Mouse (Mus musculus): ENCODE data around the gene Mctp1. TPM values are rescaled to one million over a fixed set of nuclear protein-coding genes. Genes with fewer than 3 reads are reported as not detected.

Mctp1 gene
- polyA plus RNA-seq, 1 experiment = 0.44 TPM

DNA sequence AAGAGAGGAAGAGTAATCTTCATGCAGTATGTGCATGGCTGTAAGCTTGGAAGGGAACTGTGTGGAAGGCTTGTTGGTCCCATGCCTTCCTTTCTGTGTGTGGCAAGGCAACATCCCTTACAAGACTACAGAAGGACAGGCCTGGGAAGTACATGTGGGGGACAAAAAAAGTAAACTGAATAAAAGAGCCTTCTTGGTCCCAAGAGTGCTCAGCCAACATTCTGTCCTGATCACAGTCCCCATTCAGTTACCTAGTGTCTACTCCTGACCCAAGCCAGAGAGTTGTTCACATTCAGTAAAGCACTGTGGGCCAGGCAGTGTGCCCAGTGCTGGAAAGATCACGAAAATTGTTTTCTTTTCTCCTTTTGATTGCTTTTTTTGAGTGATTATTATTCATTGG, 415.3 kb downstream of the Mctp1 start:
- H3K4me1 ChIP-seq (ENCODE audit: control insufficient read depth, insufficient read depth, low read length) = no peaks in the 10 kb centered on the region
- no peaks in the 10 kb centered on the region for H3K36me3 ChIP-seq (ENCODE audit: control insufficient read depth, insufficient read depth, low read length)
- no peaks in the 10 kb centered on the region for H3K27me3 ChIP-seq (ENCODE audit: control insufficient read depth, insufficient read depth, low read length)
- H3K4me3 ChIP-seq (ENCODE audit: control insufficient read depth, low read depth, low read length) = no peak overlapping the region
- H3K27ac ChIP-seq (ENCODE audit: control insufficient read depth, insufficient read depth, low read depth, low read length) = no peak overlapping the region
- TF ChIP-seq POLR2A (IDR thresholded peaks at IDR 0.05; ENCODE audit: control insufficient read depth, low read depth, low read length) (no peak), CTCF (IDR thresholded peaks at IDR 0.05; ENCODE audit: control insufficient read depth, insufficient read depth, insufficient replicate concordance, low read depth, low read length) (no peak)

DNA sequence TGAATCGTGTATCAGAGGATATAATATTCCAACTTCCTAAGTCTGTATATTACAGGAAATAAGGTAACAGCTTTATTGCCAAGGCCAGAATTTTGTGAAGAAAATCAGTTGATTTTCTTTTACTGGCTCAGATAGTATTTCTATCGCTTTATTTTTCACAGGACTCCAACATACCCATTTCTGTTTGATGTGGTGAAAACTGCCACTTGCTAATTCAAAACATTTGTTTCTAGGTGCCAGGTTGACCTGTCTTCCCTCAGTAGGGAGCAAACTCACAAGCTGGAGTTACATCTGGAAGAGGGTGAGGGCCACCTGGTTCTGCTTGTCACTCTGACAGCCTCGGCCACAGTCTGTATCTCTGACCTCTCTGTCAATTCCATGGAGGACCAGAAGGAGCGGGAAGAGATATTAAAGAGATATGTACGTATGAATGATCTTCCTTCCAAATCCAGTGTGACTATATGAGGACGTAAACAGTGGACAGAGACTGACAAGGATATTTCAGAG, 416.8 kb downstream of the Mctp1 start:
- Histone ChIP-seq H3K27ac (ENCODE audit: control insufficient read depth, insufficient read depth, low read depth, low read length) (no peak overlapping the region), H3K27me3 (ENCODE audit: control insufficient read depth, insufficient read depth, low read length) (no peaks in the 10 kb centered on the region), H3K4me1 (ENCODE audit: control insufficient read depth, insufficient read depth, low read length) (no peaks in the 10 kb centered on the region), H3K4me3 (ENCODE audit: control insufficient read depth, low read depth, low read length) (no peak overlapping the region), H3K36me3 (ENCODE audit: control insufficient read depth, insufficient read depth, low read length) (no peaks in the 10 kb centered on the region)
- TF ChIP-seq POLR2A (IDR thresholded peaks at IDR 0.05; ENCODE audit: control insufficient read depth, low read depth, low read length) (no peak), CTCF (IDR thresholded peaks at IDR 0.05; ENCODE audit: control insufficient read depth, insufficient read depth, insufficient replicate concordance, low read depth, low read length) (no peak)

DNA sequence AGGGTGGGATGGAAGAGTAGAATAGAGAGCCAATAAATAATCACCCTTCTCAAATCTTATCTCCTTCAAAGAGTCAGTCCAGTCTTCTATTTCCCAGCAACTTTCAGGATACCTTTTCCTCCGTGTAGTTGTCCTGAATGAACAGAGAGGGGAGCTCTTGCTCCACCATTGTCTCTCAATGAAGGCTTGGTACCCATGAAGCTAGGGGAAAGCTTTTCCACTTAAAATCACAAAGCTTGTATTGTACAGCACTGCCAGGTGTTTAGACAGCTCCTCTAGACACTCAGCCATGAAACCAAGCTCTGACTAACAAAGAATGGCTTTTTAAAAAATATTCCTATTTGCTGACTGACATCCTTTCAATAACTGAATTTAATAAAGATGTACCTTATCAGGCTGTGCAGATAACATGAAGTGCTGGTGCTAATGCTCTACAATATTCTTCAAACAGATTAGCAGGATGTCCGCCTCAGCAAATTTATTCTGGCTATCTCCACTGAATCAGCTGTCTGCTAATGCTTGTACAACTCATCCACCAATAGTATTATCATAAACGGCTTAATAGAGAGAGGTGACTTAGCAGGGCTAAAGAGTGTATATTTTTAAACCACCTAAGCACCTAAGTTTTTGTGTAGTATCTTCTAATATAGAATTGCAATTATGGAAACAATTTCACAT, 417.9 kb downstream of the Mctp1 start:
- no peaks in the 10 kb centered on the region for H3K27me3 ChIP-seq (ENCODE audit: control insufficient read depth, insufficient read depth, low read length)
- TF ChIP-seq CTCF (IDR thresholded peaks at IDR 0.05; ENCODE audit: control insufficient read depth, insufficient read depth, insufficient replicate concordance, low read depth, low read length) (no peak), POLR2A (IDR thresholded peaks at IDR 0.05; ENCODE audit: control insufficient read depth, low read depth, low read length) (no peak)
- H3K27ac ChIP-seq (ENCODE audit: control insufficient read depth, insufficient read depth, low read depth, low read length) = no peak overlapping the region
- H3K4me3 ChIP-seq (ENCODE audit: control insufficient read depth, low read depth, low read length) = no peak overlapping the region
- H3K4me1 ChIP-seq (ENCODE audit: control insufficient read depth, insufficient read depth, low read length) = no peaks in the 10 kb centered on the region
- H3K36me3 ChIP-seq (ENCODE audit: control insufficient read depth, insufficient read depth, low read length) = no peaks in the 10 kb centered on the region

DNA sequence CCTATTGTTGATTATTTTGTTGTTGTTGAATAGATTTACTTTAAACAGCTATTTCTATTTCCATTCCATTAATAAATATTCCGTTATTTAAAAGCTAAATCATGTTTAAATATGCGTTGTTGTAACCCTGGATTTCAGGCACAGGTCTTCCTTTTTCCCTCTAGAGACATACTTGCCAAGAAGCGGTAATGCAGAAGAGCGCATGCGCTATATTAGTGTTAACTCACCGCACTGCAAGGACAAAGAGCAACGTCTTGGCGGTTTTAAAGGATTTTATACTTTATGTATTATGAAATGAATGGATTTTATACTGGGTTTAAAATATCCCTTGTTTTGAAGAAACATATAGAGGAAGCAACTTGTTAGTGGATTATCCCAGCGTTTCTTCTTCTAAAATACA, 418.6 kb downstream of the Mctp1 start:
- no peaks in the 10 kb centered on the region for H3K36me3 ChIP-seq (ENCODE audit: control insufficient read depth, insufficient read depth, low read length)
- no peak overlapping the region for H3K4me3 ChIP-seq (ENCODE audit: control insufficient read depth, low read depth, low read length)
- H3K4me1 ChIP-seq (ENCODE audit: control insufficient read depth, insufficient read depth, low read length) = no peaks in the 10 kb centered on the region
- no peak for TF ChIP-seq CTCF (IDR thresholded peaks at IDR 0.05; ENCODE audit: control insufficient read depth, insufficient read depth, insufficient replicate concordance, low read depth, low read length)
- no peak for TF ChIP-seq POLR2A (IDR thresholded peaks at IDR 0.05; ENCODE audit: control insufficient read depth, low read depth, low read length)
- H3K27me3 ChIP-seq (ENCODE audit: control insufficient read depth, insufficient read depth, low read length) = no peaks in the 10 kb centered on the region
- no peak overlapping the region for H3K27ac ChIP-seq (ENCODE audit: control insufficient read depth, insufficient read depth, low read depth, low read length)

DNA sequence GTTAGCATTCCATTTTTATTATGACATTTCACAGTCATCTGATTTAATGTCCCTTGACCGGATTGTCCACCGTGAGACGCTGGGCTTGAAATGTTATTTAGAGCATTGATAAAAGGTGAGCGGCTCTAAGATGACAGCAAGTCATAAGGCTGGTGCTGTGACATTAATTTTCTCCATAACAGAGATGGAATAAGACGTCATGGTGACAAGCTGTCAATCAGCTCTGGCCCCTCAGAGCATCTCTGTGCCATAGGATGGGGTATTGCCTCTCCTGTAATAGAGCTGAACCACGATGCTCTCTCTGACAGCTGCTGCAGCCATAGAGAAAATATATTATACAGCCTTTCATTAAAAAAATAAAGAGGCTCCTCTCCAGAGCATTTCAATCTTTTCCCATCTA, 419.5 kb downstream of the Mctp1 start:
- Histone ChIP-seq H3K36me3 (ENCODE audit: control insufficient read depth, insufficient read depth, low read length) (no peaks in the 10 kb centered on the region), H3K4me3 (ENCODE audit: control insufficient read depth, low read depth, low read length) (no peak overlapping the region), H3K4me1 (ENCODE audit: control insufficient read depth, insufficient read depth, low read length) (no peaks in the 10 kb centered on the region), H3K27me3 (ENCODE audit: control insufficient read depth, insufficient read depth, low read length) (no peaks in the 10 kb centered on the region), H3K27ac (ENCODE audit: control insufficient read depth, insufficient read depth, low read depth, low read length) (no peak overlapping the region)
- TF ChIP-seq POLR2A (IDR thresholded peaks at IDR 0.05; ENCODE audit: control insufficient read depth, low read depth, low read length) (no peak), CTCF (IDR thresholded peaks at IDR 0.05; ENCODE audit: control insufficient read depth, insufficient read depth, insufficient replicate concordance, low read depth, low read length) (no peak)

DNA sequence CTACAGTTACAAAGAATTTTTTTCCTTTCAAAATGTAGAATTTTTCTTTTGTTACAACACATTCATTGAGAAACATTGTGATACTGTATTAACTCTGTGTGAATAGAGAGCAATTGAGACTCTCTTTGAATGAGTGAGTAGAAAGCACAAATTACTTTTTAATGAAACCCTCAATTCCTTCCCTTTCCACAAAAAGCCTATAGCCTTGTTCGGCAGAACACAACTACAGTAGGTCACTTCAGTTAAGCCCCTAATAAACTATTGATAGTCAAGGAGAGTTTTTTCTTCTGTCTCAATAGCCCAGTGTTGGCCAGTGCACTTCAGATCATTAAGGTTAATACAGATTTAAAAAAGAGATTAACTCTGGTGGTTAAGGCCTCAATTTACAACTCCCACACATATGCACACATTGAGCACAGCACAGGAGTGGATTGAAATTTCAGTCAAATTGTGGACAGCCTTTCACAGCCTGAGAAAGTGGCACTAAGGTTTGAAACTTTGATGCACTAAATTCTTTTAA, 424.6 kb downstream of the Mctp1 start:
- Histone ChIP-seq H3K4me1 (ENCODE audit: control insufficient read depth, insufficient read depth, low read length) (no peaks in the 10 kb centered on the region), H3K27me3 (ENCODE audit: control insufficient read depth, insufficient read depth, low read length) (no peaks in the 10 kb centered on the region), H3K36me3 (ENCODE audit: control insufficient read depth, insufficient read depth, low read length) (no peaks in the 10 kb centered on the region), H3K27ac (ENCODE audit: control insufficient read depth, insufficient read depth, low read depth, low read length) (no peak overlapping the region), H3K4me3 (ENCODE audit: control insufficient read depth, low read depth, low read length) (no peak overlapping the region)
- no peak for TF ChIP-seq POLR2A (IDR thresholded peaks at IDR 0.05; ENCODE audit: control insufficient read depth, low read depth, low read length)
- TF ChIP-seq CTCF (IDR thresholded peaks at IDR 0.05; ENCODE audit: control insufficient read depth, insufficient read depth, insufficient replicate concordance, low read depth, low read length) = no peak

DNA sequence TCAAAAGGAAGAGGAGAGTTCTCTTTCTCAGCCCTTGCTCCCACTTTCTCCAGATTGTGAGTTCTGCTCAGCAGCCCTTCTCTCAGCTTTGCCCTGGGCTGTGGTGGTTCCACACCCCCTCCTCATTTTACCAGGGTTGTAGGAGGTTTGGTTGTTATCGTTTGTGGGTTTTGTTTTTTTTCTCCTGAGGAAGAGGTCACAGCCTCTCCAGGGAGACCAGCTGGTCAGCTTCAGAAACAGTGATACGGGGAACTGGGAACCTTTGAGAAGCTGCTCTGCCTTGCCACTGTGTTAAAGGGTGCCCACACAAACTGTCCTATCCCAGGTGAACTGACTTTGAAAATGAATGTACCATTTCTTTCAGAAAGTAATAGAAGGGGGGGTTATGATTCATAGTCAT, 425.5 kb downstream of the Mctp1 start:
- H3K27ac ChIP-seq (ENCODE audit: control insufficient read depth, insufficient read depth, low read depth, low read length) = no peak overlapping the region
- no peak overlapping the region for H3K4me3 ChIP-seq (ENCODE audit: control insufficient read depth, low read depth, low read length)
- H3K4me1 ChIP-seq (ENCODE audit: control insufficient read depth, insufficient read depth, low read length) = no peaks in the 10 kb centered on the region
- H3K27me3 ChIP-seq (ENCODE audit: control insufficient read depth, insufficient read depth, low read length) = no peaks in the 10 kb centered on the region
- no peaks in the 10 kb centered on the region for H3K36me3 ChIP-seq (ENCODE audit: control insufficient read depth, insufficient read depth, low read length)
- TF ChIP-seq POLR2A (IDR thresholded peaks at IDR 0.05; ENCODE audit: control insufficient read depth, low read depth, low read length) (no peak), CTCF (IDR thresholded peaks at IDR 0.05; ENCODE audit: control insufficient read depth, insufficient read depth, insufficient replicate concordance, low read depth, low read length) (no peak)
